Mouse (Mus musculus): ENCODE measurements around the gene Rcbtb1.
A peak's percentile ranks its signal among the peaks of the same experiment; 100 is the strongest.
"Not testable (repeated sequence)": the region's sequence is repeated elsewhere in the genome, so short reads cannot be mapped to it uniquely, and the experiment has no call there.

Rcbtb1 gene

DNA sequence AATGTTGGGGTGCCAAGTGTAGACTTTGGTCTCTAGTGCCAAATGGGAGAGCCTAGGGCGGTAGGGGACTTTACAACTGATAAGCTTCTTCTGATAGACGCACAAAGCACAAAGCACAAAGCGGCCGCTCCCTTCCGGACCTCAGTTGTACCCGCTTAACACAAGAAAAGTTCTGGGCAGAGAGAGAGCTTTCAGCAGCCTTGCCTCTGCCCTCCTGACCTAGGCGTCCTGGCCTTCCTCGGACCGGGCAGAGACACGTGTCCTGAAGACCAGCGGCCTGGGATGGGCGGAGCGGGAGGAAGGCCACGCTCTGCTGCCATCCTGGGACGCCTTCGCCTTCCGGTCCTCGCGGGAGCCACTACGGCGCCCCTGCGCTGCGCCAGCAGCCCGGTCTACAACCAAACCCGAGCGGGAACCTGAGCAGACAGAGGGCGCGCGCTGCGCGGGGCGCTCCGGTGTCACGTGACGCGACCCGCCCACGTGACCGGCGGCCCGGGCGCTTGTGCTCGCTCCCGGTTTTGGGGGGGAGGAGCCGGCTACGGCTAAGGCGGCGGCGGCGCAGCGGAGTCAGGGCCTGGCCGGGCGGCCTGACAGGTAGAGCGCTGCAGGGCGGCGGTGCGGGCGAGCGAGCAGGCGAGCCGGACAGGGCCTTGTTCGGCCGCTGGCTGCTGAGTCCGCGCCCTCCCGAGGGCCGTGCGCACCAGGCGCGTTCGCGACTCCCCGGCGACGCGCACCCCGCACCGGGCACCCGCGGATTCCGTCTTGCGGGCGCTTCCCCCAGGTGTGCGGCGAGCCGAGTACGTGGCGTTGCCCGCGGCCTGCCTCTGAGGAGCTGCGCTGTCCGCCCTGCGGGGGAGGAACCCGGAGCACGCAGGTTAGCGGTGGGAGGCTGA lies at the start of gene Rcbtb1:
Gene Rcbtb1 (plus strand): TSS at position 499 of the 893 bp plus-strand sequence.
- DNase-seq = peak; percentile 96

GRCm38 (mm10) chr14:59155589-59155988 lies 45.4 kb upstream of the Rcbtb1 start:
- DNase-seq = no peak

DNA sequence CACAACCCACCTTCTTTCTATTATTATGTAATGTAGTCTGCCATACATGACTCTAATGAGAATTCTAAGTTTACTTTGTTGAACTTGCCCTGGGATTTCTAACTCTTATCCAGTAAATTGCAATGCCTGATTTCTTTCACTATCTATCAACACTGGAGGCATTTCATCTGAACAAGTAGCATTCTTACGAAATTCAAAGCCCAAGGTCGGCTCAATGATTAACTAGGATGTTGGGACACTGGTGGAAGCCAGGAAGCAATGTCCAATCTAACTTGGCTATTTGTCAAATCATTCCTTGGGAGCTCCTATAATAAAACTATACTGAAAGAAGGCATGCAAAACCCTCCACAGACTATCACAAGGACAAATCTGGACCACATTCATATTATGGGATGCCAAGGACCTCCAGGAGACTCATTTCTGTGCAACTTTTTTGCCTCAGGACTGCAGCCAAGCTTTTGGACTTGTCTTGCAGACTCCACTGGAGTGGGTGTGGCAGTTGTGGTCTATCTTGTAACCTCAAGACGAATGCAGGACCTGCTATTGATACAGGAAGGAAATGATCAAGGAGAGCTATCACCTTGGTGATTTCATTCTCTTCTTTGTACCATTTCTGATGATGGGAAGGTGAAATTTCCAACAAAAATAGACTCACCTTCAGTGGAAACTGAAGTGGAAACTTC lies 43.9 kb upstream of the Rcbtb1 start:
- peak; percentile 70 for DNase-seq

DNA sequence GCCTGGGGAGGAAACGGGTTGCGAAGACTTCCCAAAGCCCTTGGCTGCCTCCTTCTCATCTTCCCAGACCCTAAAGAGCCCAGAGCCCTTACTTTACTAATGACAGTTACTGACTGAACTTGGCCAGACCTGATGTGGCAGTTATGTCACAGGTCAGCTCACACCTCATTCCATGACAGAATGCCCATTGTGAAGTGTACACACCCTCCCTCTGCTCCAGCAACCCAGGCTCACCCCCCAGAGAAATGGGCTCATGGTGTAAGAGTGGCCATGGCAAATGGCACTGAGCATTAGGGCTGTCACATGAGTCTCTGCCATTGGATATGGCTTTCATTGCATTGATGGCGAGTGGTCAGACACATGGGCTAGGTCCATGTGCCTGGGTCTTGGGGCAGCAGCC lies 22.4 kb upstream of the Rcbtb1 start, which contains the start of gene Gm5142:
Gene Gm5142 (minus strand): TSS at position 101 of the 400 bp plus-strand sequence.
- DNase-seq = no peak

- no peak for DNase-seq
Measured at GRCm38 (mm10) chr14:59182732-59183131, 18.3 kb upstream of the Rcbtb1 start.

DNA sequence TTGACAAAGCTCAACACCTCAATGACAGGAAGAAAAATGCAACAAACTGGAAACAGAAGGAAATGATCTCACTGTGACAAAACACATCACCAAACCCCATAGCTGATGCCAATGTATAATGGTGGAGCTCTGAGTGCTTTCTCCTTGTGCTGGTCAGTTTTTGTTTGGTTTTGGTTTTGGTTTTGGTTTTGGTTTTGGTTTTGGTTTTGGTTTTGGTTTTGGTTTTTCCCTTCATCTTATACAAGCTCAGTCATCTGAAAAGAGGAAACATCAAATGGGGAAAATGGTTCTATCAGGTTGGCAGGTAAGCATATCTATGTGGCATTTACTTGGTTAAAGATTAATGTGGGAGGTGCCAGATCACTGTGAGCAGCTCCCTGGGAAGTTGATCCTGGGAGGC lies 15.5 kb upstream of the Rcbtb1 start:
- DNase-seq = no peak

DNA sequence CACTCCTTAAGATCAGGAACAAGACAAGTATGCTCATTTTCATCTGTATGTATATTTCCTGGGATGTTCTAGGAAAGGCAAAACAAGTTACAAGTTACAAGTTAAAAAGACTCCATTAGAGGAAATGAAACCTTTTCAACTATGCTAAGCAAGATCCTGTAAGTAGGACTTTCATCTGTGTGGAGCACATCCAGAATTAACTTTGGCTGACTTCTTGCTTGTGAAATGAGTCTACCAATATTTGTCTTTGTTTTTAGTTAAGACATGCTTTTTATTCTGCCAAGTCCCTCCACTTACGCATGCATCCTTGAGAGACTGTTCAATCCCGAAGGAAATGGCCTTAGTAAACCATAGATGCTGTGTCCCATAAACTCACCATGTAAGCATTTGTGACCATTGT lies 14.9 kb upstream of the Rcbtb1 start:
- no peak for DNase-seq

DNA sequence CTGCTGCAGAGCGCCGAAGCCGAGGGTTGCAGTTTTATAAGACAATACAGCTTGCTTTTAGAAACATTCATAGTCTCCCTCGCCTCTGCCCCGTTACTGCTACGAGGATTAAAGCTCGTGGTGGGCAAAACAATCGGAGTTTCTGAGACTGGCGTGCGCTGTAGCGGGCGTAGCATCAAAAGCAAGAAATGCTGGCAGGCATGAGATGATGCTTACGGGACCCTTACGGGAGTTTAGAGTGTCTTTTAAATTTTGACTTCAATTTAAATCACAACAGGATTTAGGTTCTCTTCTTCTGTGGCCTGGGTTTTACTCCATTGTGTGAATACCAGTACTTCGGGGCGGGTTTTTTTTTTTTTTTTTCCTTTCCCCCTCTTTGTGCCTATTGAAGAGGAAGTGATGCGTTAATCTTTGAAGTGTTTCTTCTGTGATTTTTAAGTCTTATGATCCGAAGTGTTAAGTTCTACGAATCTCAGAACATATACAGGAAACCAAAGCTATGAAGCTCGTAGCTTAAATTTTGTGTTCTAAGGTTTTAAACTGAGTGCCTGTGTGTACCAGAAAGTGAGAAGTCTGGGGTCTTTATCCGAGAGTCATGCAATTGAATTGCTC lies 701 bp downstream of the Rcbtb1 start:
- no peak for DNase-seq

DNA sequence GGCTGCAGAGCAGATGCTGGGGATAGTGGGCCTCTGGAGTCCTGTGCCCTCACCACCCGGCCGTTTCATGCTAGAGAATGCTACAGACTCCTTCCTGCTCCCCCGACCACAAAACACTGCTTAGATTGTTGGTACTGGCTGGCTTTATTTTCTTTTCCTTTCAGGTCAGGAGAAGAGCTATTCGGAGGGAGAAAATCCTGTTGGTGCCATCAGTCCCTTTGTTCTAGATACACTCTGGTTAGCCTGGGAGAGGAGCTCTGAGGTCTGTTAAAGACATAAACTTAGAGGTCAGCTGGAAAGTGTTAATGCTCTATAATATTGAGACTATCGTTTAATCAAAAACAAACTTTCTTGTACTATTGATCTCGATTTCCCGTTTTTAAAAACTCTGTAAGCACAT lies 4.5 kb downstream of the Rcbtb1 start:
- no peak for DNase-seq

DNA sequence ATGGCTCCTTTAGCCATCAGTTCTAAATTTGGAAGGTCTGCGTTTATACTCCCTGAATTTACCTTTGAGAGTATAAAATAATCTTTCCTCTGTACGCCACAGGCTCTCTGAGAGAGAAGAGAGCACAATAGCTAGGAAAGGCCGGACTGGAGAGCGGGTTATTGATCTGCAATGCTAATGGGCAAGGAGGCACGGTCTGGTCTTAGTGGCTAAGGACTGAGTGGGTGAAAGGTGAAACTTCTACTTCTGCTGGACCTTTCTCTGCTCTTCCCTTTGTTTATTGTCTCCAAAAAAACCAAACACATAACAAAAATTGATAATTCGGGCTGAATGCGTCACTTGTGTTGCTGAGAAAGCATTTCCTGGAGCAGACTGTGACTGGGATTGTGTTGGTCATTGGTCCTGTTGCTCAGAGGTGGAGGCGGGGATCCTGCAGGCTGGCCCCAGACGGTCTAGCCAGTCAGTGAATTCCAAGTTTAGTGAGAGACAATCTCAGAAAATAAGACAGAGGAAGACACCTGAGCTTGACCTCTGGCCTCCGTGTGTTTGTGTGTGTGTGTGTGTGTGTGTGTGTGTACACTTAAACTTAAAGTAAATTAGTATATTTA lies 5.1 kb downstream of the Rcbtb1 start:
- no peak for DNase-seq

GRCm38 (mm10) chr14:59209003-59209402 lies 8.0 kb downstream of the Rcbtb1 start:
- DNase-seq = no peak

- DNase-seq = no peak
Measured at GRCm38 (mm10) chr14:59209816-59210215, 8.8 kb downstream of the Rcbtb1 start.

DNA sequence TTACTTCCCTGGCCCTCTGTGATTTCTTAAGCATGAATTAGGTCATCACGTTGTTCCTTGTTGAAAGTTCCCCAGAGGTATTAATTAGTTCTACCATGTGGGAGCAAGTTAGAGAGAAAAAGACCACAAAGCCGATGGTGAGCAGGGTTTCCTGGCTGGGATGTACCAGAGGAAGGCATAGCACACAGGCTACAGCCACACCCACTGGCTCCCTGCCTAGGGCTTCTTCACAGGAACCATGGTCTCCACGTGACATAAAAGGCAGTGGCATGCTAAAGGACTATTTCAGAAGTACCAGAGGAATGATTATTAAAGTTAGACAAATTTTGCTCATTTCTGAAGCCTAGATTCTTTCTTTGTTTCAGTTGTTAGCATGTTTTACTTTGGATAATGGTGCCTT lies 18.2 kb downstream of the Rcbtb1 start:
- no peak for DNase-seq

- DNase-seq = no peak
Measured at GRCm38 (mm10) chr14:59226240-59226639, 25.2 kb downstream of the Rcbtb1 start.

- DNase-seq = no peak
Measured at GRCm38 (mm10) chr14:59229822-59230221, 28.8 kb downstream of the Rcbtb1 start.

DNA sequence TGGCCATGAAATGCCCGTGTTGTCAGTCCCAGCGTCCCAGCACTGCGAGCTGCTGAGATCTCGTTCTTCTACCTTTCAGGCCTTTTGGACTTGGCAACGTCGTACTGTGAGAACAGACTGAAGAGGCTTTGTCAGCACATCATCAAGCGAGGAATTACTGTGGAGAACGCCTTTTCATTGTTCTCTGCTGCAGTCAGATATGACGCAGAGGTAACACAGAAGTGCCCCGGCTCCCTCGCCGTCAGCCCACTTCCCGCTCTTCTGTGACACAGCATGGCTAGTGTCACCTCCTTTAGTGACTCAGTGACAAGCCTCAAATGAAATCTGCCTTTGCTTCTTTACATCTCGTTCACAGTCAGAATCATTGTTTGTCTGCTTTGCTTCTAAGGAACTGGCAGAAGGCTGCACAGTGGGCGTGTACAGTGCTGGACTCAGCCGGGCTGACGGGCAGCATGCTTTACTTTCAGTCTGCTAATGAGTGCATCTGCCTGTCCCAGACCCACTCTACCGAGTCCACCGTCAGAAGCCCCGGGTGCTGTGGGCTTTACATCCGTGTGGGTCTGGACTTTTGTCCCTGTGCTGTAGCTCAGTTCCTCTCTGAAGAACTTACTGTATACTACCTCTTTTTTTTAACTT lies 29.4 kb downstream of the Rcbtb1 start:
- no peak for DNase-seq

DNA sequence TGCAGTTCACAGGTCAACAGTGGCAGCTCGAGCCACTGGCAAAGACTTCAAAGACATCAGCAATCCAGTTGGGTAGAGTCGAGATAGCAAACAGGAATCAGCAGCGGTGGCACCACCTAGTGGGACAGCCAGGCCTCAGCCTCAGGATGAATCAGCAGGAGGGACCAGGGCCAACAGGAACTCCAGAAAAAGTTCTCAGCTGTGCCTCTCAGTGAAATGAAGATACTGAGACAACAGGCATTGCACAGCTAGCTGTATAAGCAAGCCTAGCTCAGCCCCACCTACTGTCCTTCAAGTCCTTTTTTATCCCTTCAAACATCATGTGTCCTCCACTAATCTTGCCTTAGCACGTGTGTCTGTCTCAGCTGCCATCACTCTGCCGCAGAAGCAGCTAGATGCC lies 31.0 kb downstream of the Rcbtb1 start:
- DNase-seq = no peak

DNA sequence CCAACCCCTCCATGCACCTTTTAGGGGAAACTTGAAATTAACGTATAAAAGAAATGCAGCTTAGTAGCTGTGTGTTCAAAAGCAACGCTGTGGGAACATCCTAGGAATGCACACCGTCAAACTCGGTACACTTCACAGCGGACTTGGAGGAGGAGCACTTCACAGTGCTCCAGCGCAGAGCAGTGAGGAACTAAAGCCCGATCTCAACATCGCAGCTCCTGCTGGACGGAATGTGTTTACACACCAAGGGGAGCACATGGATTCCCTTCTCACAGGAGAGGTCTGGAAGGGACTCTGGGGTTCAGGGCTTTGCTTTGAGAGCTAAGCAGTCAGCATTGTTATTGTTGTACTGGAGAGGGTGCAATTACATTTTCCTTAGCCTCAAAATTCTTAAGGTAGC lies 32.6 kb downstream of the Rcbtb1 start:
- no peak for DNase-seq

GRCm38 (mm10) chr14:59250350-59250749 lies 49.3 kb downstream of the Rcbtb1 start:
- DNase-seq = not testable (repeated sequence)

DNA sequence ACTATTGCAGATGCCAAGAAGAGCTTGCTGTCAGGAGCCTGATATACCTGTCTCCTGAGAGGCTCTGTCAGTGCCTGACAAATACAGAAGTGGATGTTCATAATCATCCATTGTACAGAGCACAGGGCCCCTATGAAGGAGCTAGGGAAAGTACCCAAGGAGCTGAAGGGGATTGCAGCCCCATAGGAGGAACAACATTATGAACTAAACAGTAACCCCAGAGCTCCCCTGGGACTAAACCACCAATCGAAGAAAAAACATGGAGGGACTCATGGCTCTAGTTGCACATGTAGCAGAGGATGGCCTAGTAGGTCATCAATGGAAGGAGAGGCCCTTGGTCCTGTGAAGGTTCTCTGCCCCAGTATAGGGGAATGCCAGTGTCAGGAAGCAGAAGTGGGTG lies 54.9 kb downstream of the Rcbtb1 start:
- DNase-seq = not testable (repeated sequence)

DNA sequence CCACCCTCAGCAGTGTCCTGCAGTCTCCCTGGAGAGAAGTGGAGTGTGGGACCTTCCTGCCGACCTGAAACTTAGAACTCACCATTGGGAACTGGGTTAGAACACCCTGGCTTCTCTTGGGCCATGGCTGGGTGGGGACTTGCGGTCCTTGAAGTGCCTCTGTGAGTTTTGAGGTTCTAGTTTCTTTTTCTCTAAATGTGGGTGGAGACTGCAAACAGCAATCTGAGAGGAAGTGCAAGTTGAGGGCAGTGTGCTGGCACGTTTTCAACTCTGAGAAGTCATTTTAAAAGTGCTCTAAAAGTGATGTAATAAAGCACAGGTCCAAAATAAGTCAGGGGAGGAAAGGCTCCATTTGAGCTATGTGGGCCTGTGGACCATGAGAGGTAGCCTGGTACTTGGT lies 59.0 kb downstream of the Rcbtb1 start, which contains the start of gene Gm6904:
Gene Gm6904 (minus strand): TSS at position 161 of the 400 bp plus-strand sequence.
- DNase-seq = peak; percentile 7

- not testable (repeated sequence) for DNase-seq
Measured at GRCm38 (mm10) chr14:59274961-59275360, 74.0 kb downstream of the Rcbtb1 start.
